Mouse (Mus musculus) heart, postnatal 25 days (tissue): ENCODE measurements around the gene Scgb2b27. TPM values are rescaled to one million over a fixed set of nuclear protein-coding genes. Genes with fewer than 3 reads are reported as not detected.
"Not testable (repeated sequence)": the region's sequence is repeated elsewhere in the genome, so short reads cannot be mapped to it uniquely, and the experiment has no call there.

Source experiments
- DNase-seq: peaks from one replicate; pipeline ENCODE4 v3.0.0; 2022; ENCODE audit warnings: low spot score
- intact Hi-C: fragments of 180-260 bp; cut with DNase I; formaldehyde crosslinking; loops from one replicate; pipeline ENCODE4 v1.15.1; 2025
- total RNA-seq, 2 experiments: library from RNA; stranded (reverse); gene quantifications; 2 replicates each; pipeline ENCODE4 v1.2.3; 2021

The Scgb2b27 gene
- not detected for total RNA-seq

DNA sequence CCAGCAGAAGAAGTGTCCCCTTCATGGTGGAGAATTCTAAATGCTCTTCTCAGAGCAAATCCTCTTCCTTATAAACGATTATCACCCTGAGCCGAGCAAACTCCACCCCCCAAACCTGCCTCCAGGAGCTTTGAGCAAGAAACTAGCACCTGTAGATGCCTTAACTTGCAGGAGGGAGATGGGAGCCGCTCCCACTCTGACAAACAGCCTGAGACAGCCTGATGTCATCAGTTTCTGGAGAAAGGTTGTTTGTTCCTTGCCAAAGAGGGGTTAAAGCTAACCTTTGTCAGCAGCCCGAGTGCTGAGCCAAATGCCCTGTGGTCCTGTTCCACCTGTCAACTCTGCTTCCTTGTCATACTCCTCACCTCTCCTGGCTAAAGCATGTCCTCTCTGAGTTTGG, at the start of gene Scgb2b27:
Scgb2b27 (minus strand) TSS at position 101 of the 400 bp plus-strand sequence.
- no peak for DNase-seq
- intact Hi-C loops: no loop called here

DNA sequence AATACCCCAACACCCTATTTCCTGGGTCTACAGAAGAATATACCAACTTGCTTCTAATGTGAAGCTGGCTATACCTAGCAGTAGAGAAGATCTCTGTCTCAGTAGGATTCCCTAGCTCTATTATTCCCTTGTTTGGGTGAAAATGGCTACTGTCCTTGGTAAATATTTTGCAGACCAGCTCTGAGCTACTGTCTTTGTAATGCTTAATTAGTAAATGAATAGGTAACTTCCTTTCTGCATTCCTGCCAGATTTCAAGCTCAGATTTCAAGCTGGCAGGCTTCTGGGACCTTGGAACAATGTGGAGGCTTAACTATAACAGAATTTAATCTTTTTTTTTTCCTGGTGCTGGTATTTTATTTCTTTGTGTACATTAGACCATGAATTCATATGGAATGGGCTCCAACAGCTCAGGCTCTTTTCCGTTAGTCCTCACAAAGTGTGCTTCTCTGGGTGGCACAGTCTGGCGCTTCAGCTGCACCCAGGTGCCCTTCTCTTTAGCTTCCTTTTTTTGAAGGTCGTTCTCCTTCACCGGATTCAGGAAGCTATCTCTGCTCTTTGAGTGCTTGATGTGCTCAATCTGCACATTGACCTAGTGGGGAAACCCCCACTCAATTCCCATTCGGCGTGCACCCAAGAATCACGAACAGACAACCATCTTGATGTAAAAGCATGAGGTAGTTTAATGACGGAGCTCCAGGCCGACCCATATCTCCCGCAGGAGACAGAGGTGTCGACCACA, 22.5 kb upstream of the Scgb2b27 start:
- DNase-seq, intact Hi-C loops: not testable (repeated sequence)

DNA sequence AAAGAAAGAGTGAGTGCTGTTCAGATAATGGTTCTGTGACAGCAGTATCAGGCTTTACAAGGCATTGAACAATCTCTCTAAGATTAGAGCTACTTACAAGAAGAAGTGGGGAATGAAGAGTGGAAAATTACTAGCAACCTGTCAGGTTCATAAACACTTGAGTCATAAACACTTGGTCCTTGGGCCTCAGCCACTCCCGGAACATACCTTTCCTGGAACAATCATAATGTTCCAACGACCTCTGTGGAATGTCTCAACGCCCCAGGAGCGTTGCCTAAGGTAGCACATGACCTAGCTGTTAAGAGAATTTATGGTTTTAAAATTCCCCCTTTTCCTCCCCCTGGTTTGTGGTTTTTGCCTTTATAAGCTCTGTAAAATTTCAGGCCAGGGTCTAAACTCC, 20.8 kb upstream of the Scgb2b27 start:
- DNase-seq, intact Hi-C loops: not testable (repeated sequence)

DNA sequence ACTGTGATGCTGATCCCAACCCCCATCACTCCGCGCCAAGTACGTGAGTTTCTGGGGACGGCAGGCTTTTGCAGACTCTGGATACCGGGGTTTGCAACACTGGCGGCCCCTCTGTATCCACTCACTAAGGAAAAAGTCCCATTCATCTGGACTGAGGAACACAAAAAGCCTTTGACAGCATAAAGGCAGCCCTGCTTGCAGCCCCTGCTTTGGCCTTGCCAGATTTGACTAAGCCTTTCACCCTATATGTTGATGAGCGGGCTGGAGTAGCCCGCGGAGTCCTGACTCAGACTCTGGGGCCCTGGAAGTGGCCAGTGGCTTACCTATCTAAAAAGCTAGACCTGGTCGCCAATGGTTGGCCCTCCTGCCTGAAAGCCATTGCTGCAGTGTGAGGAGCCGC, 16.3 kb upstream of the Scgb2b27 start:
- intact Hi-C loops: no loop called here
- DNase-seq: no peak

DNA sequence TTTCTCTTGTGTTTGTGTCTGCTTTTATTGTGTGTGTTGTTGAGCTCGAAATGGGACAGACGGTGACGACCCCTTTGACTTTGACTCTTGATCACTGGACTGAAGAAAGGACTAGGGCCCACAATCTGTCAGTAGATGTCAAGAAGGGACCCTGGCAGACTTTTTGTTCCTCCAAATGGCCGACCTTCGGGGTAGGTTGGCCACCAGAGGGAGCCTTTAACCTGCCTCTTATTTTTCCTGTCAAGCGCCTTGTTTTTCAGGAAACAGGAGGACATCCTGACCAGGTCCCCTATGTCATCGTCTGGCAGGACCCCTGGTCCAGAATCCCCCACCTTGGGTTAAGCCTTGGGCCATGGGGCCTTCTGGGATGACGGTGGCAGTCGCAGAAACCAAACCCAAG, 13.5 kb upstream of the Scgb2b27 start:
- intact Hi-C loops, DNase-seq: not testable (repeated sequence)

DNA sequence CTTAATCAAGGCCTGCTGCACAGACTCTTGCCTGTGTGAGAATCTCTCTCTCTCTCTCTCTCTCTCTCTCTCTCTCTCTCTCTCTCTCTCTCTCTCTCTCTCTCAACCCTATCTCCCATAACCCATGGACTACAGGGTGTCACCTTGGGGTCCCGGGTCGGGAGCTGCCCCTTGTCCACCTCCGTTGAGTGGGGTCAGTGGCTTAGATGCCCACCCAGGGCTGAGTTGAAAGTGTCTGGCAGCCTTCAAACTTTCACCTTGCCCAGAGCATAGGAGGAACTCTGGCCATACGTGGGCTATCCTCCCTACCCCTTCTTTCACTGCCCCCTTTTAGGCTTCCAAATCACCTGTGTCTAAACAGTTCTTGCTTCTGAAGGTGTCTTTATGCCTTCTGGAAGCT, 11.9 kb upstream of the Scgb2b27 start:
- intact Hi-C loops: no loop called here
- DNase-seq: no peak

DNA sequence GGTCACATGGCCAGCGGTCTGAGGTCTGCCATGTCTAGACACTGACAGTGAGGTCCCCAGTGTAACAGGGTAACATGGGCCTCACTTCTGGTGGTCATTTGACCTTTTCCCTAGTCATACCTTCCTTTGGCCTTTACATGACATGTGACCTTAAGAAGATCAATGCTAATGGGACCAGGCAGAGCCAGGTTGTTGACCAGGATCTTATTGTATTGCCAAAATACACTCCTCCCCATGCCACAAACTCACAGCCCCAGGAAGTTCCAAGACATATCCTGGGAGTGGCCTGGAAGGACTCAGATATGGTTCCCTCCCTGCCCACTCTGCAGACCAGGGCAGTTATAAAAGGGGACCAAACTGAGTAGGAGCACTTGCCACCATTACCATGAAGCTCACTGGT, 7.4 kb upstream of the Scgb2b27 start, which contains the start of gene Scgb1b27:
Scgb1b27 (plus strand) TSS at position 301 of the 400 bp plus-strand sequence.
- DNase-seq, intact Hi-C loops: not testable (repeated sequence)

DNA sequence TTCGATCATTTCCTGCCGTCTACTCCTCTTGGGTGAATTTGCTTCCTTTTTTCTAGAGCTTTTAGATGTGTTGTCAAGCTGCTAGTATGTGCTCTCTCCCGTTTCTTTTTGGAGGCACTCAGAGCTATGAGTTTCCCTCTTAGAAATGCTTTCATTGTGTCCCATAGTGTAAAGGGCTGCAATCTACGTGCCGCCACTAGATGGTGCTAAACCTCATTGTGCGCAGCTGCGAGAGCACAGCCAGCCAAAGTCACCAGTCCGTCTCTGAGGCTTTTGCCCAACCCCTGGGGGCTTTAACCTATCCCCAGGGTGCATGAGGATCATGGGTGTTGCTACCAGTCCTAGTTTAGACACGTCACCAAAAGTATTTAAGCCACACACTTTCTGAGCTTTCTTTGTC, 31.5 kb downstream of the Scgb2b27 start:
- not testable (repeated sequence) for DNase-seq
- intact Hi-C loops: loop anchor here (10.0 kb wide), 1 partner anchor 213 kb away; the partner anchor contains the start of gene Pdcd2l

Other genes with a start within 250 kb of the Scgb2b27 start
- gene Scgb2b26, start 68.9 kb downstream of the Scgb2b27 start, total RNA-seq: not detected
- not detected for gene Scgb1b27, start 7.5 kb upstream of the Scgb2b27 start, total RNA-seq
- gene Scgb1b30, start 81.5 kb upstream of the Scgb2b27 start, total RNA-seq: not detected
- 10 to 100 TPM; 10.5 to 11.0 TPM for gene Wtip, start 119.3 kb upstream of the Scgb2b27 start, total RNA-seq
- gene Uba2, start 155.7 kb upstream of the Scgb2b27 start, total RNA-seq: 10 to 100 TPM; 29.4 to 31.4 TPM
- 10 to 100 TPM; 17.0 to 19.7 TPM for gene Pdcd2l, start 182.7 kb upstream of the Scgb2b27 start, total RNA-seq
- 100 to 1,000 TPM; 547 to 566 TPM for gene Gpi1, start 216.4 kb upstream of the Scgb2b27 start, total RNA-seq
- gene Gm6096, start 237.1 kb upstream of the Scgb2b27 start, total RNA-seq: not detected